Mouse (Mus musculus) hindbrain, postnatal 0 days (tissue): Measurements from ENCODE around the gene Arl4c. TPM values are rescaled to one million over a fixed set of nuclear protein-coding genes. Genes with fewer than 3 reads are reported as not detected.

Experiments used
- ATAC-seq: fragments of 200-750 bp; cut with Nextera tagmentation; 2 replicates; pipeline ENCODE4 v1.8.0; 2017; ENCODE audit warnings: mild to moderate bottlenecking, moderate TSS enrichment, moderate library complexity
- DNase-seq: peaks from one replicate; pipeline ENCODE4 v3.0.0-alpha.2; 2015; ENCODE audit warnings: low spot score
- H3K27ac ChIP-seq: fragments of 300-500 bp; sonication (generic); 2 replicates; pipeline ENCODE4 v1.5.1; 2014; ENCODE audit warnings: mild to moderate bottlenecking
- H3K27me3 ChIP-seq: fragments of 300-500 bp; sonication (generic); 2 replicates; pipeline ENCODE4 v1.6.1; 2014; ENCODE audit warnings: low read length, mixed read lengths; ENCODE audit not compliant: insufficient read depth
- H3K36me3 ChIP-seq: fragments of 300-500 bp; sonication (generic); 2 replicates; pipeline ENCODE4 v1.6.1; 2014; ENCODE audit warnings: low read length, mixed read lengths; ENCODE audit not compliant: insufficient read depth
- H3K4me1 ChIP-seq: fragments of 300-500 bp; sonication (generic); 2 replicates; pipeline ENCODE4 v1.6.1; 2014; ENCODE audit warnings: antibody characterized with exemption, low read length, mixed read lengths; ENCODE audit not compliant: insufficient read depth
- H3K4me2 ChIP-seq: fragments of 300-500 bp; sonication (generic); 2 replicates; pipeline ENCODE4 v1.6.1; 2014; ENCODE audit warnings: low read depth, mild to moderate bottlenecking, low read length, moderate library complexity, mixed read lengths
- H3K4me3 ChIP-seq: fragments of 300-500 bp; sonication (generic); 2 replicates; pipeline ENCODE4 v1.5.1; 2014; ENCODE audit warnings: low read length
- H3K9ac ChIP-seq: fragments of 300-500 bp; sonication (generic); replicated peaks from 2 replicates; pipeline ENCODE4 v1.6.1; 2014; ENCODE audit warnings: mild to moderate bottlenecking, low read length, moderate library complexity, mixed read lengths
- H3K9me3 ChIP-seq: fragments of 300-500 bp; sonication (generic); 2 replicates; pipeline ENCODE4 v1.6.1; 2016; ENCODE audit warnings: low read length, mixed read lengths
- CTCF ChIP-seq: IDR thresholded peaks from 2 replicates; pipeline ENCODE4 v1.5.1; 2016; ENCODE audit warnings: antibody characterized with exemption, control low read depth, low read depth
- WGBS: fragments of 180-500 bp; shearing (Covaris S2); extraction: QIAGEN DNeasy Blood & Tissue Kit; methylation state at CpG from one replicate; pipeline ENCODE4 v1.1.7; 2014; 5-methylcytosine and 5-hydroxymethylcytosine counted together
- polyA plus RNA-seq: library from polyadenylated mRNA; unstranded; fragments of >200 nt; fragmentation: Nextera tagmentation; extraction: Ambion mirVana; gene quantifications from 2 replicates; pipeline ENCODE4 v1.2.1, GENCODE M21; 2015
- total RNA-seq: library from RNA; depleted of rRNA; stranded (reverse); fragments of >200 nt; gene quantifications from 2 replicates; pipeline ENCODE4 v1.2.3, GENCODE M21; 2014

The Arl4c gene
- total and polyA plus RNA-seq, 2 experiments from 2014 or later = 34.7 to 69.3 TPM

DNA sequence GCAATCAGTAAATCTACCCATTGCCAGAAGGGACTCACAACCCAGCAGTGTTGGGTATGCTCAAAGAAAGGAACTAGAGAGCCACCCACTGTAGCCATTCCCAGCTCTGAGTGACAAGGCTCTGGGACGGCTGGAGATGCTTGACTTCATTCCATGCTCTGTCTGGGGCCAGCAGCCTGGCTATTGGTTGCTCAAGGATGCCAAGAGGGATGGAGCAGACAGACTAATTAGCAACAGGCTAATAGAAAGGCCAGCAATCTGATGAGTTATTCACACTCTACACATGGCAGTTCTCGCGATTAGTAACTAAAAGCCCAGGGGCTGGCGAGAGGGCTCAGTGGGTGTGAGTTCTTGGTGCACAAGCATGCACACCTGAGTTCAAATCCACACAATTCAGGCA is 5.6 kb downstream of the Arl4c start:
- no peaks in the 10 kb centered on the region for H3K9me3 ChIP-seq
- H3K36me3 ChIP-seq = no peaks in the 10 kb centered on the region; the same call in 1 of the 2 replicates
- DNase-seq = no peak
- no peak overlapping the region for H3K4me2 ChIP-seq
- H3K4me1 ChIP-seq = 0 out of 2 replicates have a peak, but pooled peaks cover 3% of the 10 kb centered on the region
- H3K27ac ChIP-seq = no peak overlapping the region
- no peak overlapping the region for H3K4me3 ChIP-seq
- 44% methylated on average over 4 of the region's 4 CpGs for WGBS
- H3K9ac ChIP-seq = no peak overlapping the region
- H3K27me3 ChIP-seq = no peaks in the 10 kb centered on the region
- no peak for TF ChIP-seq CTCF
- no peak for ATAC-seq

DNA sequence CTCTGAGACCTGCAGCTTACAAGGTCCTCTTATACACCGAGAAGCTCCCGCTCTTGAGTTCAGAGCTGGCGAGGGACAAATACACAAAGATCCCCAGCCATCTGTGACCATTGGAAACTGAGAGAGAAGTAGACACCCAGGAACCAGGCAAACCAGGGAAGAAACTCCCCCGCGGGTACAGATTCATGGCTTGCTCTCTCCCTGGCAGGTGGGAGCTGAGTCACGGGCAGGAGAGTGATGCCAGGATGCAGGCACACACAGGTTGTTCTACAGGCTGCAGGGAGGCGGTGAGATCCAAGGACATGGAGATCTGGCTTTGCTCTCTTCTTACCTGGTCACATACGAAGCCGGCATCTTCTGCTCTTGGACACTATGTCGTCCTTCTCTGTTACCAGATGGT is 7.7 kb downstream of the Arl4c start:
- ATAC-seq (no peak), DNase-seq (no peak)
- Histone ChIP-seq H3K27ac (no peak overlapping the region), H3K36me3 (no peaks in the 10 kb centered on the region; the same call in 1 of the 2 replicates), H3K4me2 (no peak overlapping the region), H3K9ac (no peak overlapping the region), H3K4me1 (0 out of 2 replicates have a peak, but pooled peaks cover 3% of the 10 kb centered on the region), H3K4me3 (no peak overlapping the region), H3K9me3 (no peaks in the 10 kb centered on the region), H3K27me3 (no peaks in the 10 kb centered on the region)
- TF ChIP-seq CTCF = no peak
- 89% methylated on average over 10 of the region's 10 CpGs for WGBS

DNA sequence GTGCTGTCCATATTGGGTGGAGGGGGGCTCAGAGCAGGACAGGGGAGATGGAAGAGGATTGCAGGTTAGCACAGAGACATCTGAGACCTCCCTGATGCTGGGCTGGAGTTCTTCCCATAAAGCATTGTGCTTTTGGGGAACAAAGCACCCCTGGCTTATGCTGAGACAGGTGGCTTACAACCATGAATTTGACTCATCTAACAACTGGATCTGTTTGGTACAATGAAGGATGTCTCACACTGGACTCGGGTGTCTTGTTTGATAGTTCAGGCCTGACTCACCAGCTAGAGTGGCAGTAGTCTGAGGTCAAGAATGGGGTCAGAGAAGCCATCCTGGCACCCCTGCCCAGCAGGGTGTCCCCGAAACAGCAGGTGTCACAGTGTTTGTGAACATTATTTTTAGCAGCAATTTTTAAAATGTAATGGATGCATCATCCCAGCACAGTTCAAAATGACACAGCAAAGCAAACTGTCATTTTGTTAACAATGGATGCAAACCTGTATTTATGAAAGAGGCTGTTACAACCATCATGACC is 9.7 kb downstream of the Arl4c start:
- H3K4me1 ChIP-seq = no peaks in the 10 kb centered on the region
- H3K9me3 ChIP-seq = no peaks in the 10 kb centered on the region
- ATAC-seq = no peak
- H3K27ac ChIP-seq = no peak overlapping the region
- DNase-seq = no peak
- no peak for TF ChIP-seq CTCF
- H3K36me3 ChIP-seq = no peaks in the 10 kb centered on the region; the same call in 1 of the 2 replicates
- H3K4me2 ChIP-seq = no peak overlapping the region
- no peak overlapping the region for H3K4me3 ChIP-seq
- 72% methylated on average over 2 of the region's 2 CpGs for WGBS
- no peak overlapping the region for H3K9ac ChIP-seq
- no peaks in the 10 kb centered on the region for H3K27me3 ChIP-seq

DNA sequence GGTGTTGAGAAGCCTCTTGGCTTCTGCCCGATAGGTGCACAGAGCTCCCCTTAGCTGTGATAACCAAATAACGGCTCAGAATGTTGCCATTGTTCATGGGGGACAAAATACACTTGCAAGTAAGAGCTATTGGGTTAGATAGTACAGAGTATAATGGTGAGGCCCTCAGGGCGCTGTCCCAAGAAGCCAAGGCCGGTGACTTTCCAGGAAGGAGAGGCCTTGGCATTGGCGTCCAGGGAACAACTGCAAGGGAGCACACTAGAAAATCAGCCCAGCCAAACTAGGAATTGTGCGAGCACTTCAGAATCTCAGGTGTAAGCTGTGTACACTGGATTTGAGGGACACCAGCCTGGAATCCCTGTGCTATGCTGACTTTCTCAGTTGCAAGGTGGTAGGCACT is 11.4 kb downstream of the Arl4c start:
- H3K4me1 ChIP-seq = no peaks in the 10 kb centered on the region
- H3K4me3 ChIP-seq = no peak overlapping the region
- ATAC-seq (no peak), DNase-seq (no peak)
- H3K27ac ChIP-seq = no peak overlapping the region
- 93% methylated on average over 6 of the region's 6 CpGs for WGBS
- H3K36me3 ChIP-seq = no peaks in the 10 kb centered on the region
- no peaks in the 10 kb centered on the region for H3K9me3 ChIP-seq
- TF ChIP-seq CTCF = no peak
- H3K9ac ChIP-seq = no peak overlapping the region
- H3K4me2 ChIP-seq = no peak overlapping the region
- H3K27me3 ChIP-seq = no peaks in the 10 kb centered on the region

DNA sequence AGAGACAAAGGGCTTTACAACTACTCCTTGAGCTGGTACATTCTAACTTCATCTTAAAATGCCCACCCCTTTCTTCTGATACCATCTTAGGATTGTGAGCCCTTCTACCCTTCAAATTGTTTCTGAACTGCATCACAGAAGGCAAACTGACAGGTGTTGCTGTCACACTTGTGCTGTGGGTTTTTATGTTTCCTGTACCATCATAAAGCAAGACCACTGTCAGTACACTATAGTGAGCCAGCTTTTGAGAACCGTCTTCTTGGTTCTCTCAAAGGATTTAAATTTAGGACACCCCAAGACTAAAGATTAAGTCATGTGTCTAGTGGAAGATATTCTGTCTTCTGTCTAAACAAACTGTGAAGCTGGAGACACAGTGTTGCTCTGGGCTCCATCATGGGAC is 17.3 kb downstream of the Arl4c start:
- Histone ChIP-seq H3K4me2 (no peak overlapping the region), H3K36me3 (no peaks in the 10 kb centered on the region), H3K9ac (no peak overlapping the region), H3K4me1 (no peaks in the 10 kb centered on the region), H3K9me3 (no peaks in the 10 kb centered on the region), H3K27ac (no peak overlapping the region), H3K27me3 (no peaks in the 10 kb centered on the region), H3K4me3 (no peak overlapping the region)
- ATAC-seq (no peak), DNase-seq (no peak)
- 90% methylated on average over 1 of the region's 1 CpGs for WGBS
- TF ChIP-seq CTCF = no peak

DNA sequence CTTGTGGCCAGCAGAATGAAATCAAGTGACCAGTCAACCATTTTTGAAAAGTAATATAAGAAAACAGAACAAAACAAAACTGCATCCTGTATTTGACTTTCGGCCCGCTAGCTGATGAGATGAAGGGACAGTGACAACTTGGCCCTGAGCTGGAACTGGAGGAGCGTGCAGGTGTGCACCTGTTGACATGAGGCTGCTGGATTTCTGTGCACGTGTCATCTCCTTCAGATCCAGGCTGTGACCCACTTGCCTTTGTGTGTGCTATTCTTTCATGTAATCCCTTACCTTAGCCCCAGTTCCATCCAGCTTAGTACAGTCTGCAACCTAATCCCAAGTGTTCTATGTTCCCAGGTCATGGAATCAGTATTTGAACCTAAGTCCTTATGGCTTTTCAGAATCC is 20.4 kb downstream of the Arl4c start:
- Histone ChIP-seq H3K27ac (no peak overlapping the region), H3K27me3 (no peaks in the 10 kb centered on the region), H3K9me3 (no peaks in the 10 kb centered on the region), H3K4me3 (no peak overlapping the region), H3K4me2 (no peak overlapping the region), H3K4me1 (no peaks in the 10 kb centered on the region), H3K9ac (no peak overlapping the region), H3K36me3 (no peaks in the 10 kb centered on the region)
- 94% methylated on average over 4 of the region's 4 CpGs for WGBS
- no peak for TF ChIP-seq CTCF
- DNase-seq (no peak), ATAC-seq (no peak)

DNA sequence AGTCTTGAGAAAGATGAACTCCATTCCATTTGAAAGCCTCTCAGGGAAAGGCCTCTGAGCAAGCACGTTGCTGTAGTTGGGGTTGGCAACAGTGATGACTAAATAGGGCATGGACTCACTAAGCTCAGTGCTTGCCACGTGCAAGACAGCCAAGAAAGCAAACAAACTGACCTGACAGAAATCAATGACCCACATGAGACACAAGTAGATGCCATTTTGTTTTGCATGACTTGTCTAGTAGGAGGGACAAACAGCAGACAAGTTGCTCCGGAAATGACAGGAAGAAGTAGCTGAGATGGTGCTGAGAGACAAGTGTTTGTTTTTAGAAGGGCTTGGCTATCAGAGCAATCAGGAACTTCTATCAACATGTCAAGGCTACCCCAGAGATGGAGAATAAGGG is 21.2 kb downstream of the Arl4c start:
- Histone ChIP-seq H3K36me3 (no peaks in the 10 kb centered on the region), H3K9ac (no peak overlapping the region), H3K4me2 (no peak overlapping the region), H3K27ac (no peak overlapping the region), H3K27me3 (no peaks in the 10 kb centered on the region), H3K4me1 (no peaks in the 10 kb centered on the region), H3K4me3 (no peak overlapping the region), H3K9me3 (no peaks in the 10 kb centered on the region)
- TF ChIP-seq CTCF = no peak
- 58% methylated on average over 3 of the region's 3 CpGs for WGBS
- DNase-seq (no peak), ATAC-seq (no peak)
